Mouse (Mus musculus): ENCODE measurements around the gene Tia1. TPM values are rescaled to one million over a fixed set of nuclear protein-coding genes. Genes with fewer than 3 reads are reported as not detected.

The Tia1 gene
- polyA plus RNA-seq, 1 experiment from 2014 or later, result 341 TPM

DNA sequence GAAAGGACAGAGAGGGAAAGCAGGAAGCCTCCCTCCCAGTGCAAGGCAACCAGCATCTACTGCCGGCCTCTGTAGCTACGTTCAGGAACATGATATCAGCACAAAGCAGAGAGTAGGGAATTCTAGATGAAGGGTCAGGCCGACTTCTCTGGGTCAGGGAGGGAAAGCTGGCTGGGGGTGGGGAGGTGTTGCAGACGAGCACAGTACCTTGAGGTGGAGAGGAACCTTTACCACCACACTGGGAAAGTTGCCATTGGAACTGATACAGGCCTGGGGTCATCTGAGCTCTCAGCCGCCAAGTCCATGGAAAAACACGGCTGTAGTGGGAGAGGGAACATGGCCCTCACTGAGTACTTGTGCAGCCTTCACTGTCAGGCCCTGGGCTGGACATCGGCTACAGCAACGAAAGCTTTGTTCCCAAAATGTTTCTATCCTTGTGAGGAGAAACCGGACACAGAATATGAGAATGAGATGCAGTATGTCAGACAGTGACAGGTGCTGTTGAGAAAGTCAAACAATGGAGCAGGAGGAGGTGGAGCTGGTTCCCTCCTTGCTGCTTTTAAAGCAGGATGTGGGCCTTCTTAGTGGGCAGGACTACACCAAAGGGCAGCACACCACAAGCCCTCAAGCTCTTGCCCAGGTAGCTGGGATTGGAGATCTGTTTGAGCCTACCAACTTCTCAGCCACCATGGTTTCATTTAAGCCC, 71.6 kb downstream of the Tia1 start:
- Histone ChIP-seq H3K27ac (no peak overlapping the region), H3K4me1 (peaks cover 22% of the 10 kb centered on the region), H3K9ac (no peak overlapping the region), H3K4me2 (no peak overlapping the region), H3K27me3 (no peaks in the 10 kb centered on the region), H3K9me3 (no peaks in the 10 kb centered on the region), H3K36me3 (replicated peaks) (no peaks in the 10 kb centered on the region), H3K4me3 (replicated peaks) (no peak overlapping the region)
- ATAC-seq (ENCODE audit: low FRiP score), result no peak
- WGBS, result 81% methylated on average over 9 of the region's 9 CpGs

DNA sequence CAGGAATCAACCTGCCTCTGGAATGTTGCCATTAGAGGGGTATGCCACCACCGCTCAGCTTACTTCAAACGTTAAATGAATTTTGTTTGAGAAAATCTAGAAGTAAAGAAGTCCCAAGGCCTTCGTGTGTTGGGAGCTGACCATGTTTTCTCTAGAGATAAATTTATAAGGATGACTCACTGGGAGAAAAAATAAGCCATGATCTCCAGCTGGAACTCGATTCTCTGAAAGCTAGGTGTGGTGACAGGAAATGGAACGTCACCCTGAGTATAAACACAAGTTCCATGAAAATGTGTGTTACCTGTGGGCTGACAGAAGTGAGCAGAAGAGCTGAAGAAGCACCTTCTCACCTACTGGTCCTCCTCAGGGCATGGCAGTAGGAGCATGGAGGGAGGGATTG, 72.9 kb downstream of the Tia1 start:
- Histone ChIP-seq H3K27ac (no peak overlapping the region), H3K27me3 (no peaks in the 10 kb centered on the region), H3K9ac (no peak overlapping the region), H3K36me3 (replicated peaks) (no peaks in the 10 kb centered on the region), H3K4me3 (replicated peaks) (no peak overlapping the region), H3K4me2 (no peak overlapping the region), H3K4me1 (peaks cover 15% of the 10 kb centered on the region), H3K9me3 (no peaks in the 10 kb centered on the region)
- 89% methylated on average over 5 of the region's 5 CpGs for WGBS
- ATAC-seq (ENCODE audit: low FRiP score), result no peak

DNA sequence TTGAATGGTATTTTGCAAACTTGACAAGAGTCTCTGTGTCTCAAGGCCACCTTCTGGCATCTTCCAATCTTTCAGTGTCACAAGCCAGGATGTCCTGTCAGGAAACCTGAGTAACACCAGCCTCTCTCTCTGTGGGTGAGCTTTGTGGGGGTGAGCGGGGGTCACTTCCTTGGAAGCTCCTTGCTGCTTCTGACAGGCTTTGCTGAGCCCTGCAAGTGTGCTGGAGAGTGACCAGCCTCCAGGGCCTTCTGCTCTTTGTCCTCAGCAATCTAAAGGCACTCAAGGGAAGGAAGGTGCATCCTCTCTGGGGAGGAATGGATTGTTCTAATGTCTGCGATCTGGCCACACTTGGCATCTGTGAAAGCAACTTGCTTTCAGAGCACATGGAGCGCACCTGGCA, 75.3 kb downstream of the Tia1 start:
- 71% methylated on average over 3 of the region's 3 CpGs for WGBS
- Histone ChIP-seq H3K9ac (no peak overlapping the region), H3K4me3 (replicated peaks) (no peak overlapping the region), H3K4me2 (no peak overlapping the region), H3K27me3 (no peaks in the 10 kb centered on the region), H3K36me3 (replicated peaks) (no peaks in the 10 kb centered on the region), H3K27ac (no peak overlapping the region), H3K9me3 (no peaks in the 10 kb centered on the region), H3K4me1 (0 out of 2 replicates have a peak, but pooled peaks cover 4% of the 10 kb centered on the region)
- no peak for ATAC-seq (ENCODE audit: low FRiP score)

DNA sequence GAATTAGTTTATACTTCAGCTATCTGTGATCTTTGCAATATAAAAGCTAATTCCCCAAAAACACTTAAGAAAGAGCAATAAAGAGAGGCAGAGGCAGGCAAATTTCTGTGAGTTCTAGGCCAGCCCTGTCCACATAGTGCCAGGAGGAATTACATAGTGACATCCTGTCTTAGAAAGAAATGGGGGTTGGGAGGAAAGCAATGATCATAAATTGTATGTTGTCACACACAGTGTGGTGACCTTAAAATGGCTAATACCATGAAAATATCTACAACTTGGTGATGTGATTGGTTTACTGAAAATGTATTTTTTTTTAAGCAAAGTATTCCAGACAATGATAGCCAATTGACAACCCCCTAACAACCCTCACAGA, 75.8 kb downstream of the Tia1 start:
- H3K9ac ChIP-seq, result no peak overlapping the region
- no peak overlapping the region for H3K4me3 ChIP-seq (replicated peaks)
- no peaks in the 10 kb centered on the region for H3K27me3 ChIP-seq
- ATAC-seq (ENCODE audit: low FRiP score), result no peak
- H3K4me1 ChIP-seq, result 0 out of 2 replicates have a peak, but pooled peaks cover 4% of the 10 kb centered on the region
- no peak overlapping the region for H3K4me2 ChIP-seq
- H3K27ac ChIP-seq, result 0 out of 2 replicates have a peak overlapping the region, but pooled peaks have one; percentile 9
- no peaks in the 10 kb centered on the region for H3K9me3 ChIP-seq
- H3K36me3 ChIP-seq (replicated peaks), result no peaks in the 10 kb centered on the region

DNA sequence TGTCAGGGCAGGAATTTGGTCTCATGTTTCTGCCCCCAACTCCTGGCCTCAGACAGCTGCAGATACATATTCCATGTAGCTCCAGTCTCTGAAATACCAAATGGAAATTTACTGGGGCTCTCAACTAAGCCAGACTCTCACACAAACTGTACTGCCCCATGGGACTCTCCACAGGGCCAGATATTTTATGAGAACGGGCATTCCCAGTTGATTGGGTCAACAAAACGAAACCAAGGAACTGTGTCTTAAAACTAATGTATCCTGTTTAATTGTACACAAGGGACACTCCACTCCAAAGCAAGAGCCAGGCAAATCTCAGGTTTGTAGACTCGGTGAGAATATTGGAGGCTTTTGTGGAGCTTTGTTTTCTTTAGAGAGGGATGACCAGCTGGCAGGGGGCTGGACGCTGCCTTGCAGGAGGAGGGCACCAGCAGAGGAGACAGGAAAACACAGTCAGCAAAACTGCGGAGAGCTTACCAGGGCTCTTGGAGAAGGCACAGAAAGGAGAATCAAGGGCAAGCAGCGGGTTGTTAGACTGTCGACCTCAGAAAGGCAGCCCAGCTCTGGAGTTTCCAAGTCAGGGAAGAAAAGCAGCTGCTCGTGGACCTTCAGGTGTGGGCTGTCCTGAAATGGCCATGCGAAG, 76.3 kb downstream of the Tia1 start:
- 44% methylated on average over 9 of the region's 9 CpGs for WGBS
- Histone ChIP-seq H3K4me3 (replicated peaks) (no peak overlapping the region), H3K9me3 (no peaks in the 10 kb centered on the region), H3K4me1 (0 out of 2 replicates have a peak, but pooled peaks cover 4% of the 10 kb centered on the region), H3K4me2 (no peak overlapping the region), H3K36me3 (replicated peaks) (no peaks in the 10 kb centered on the region), H3K27me3 (no peaks in the 10 kb centered on the region), H3K9ac (no peak overlapping the region), H3K27ac (peak overlapping the region; percentile 9; the same call in 1 of the 2 replicates)
- no peak for ATAC-seq (ENCODE audit: low FRiP score)

DNA sequence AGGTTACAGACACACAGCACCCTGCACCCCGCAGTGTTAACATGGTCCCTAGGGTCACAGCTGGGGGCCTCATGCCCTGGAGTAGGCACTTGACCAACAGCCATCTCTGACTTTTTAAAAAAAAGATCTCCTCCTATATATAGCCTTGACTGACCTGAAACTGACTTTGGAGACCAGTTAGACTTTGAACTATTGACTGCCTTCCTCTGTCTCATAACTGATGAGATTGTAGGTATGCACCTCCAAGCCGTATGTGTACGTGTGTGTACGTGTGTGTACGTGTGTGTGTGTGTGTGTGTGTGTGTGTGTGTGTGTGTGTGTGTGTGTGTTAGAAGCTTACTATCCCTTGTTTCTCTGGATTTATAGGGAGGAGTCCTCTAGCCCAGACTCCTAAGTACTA, 77.9 kb downstream of the Tia1 start:
- Histone ChIP-seq H3K27ac (no peak overlapping the region), H3K9ac (no peak overlapping the region), H3K36me3 (replicated peaks) (no peaks in the 10 kb centered on the region), H3K4me3 (replicated peaks) (no peak overlapping the region), H3K4me1 (peaks cover 9% of the 10 kb centered on the region), H3K4me2 (no peak overlapping the region), H3K9me3 (no peaks in the 10 kb centered on the region), H3K27me3 (no peaks in the 10 kb centered on the region)
- ATAC-seq (ENCODE audit: low FRiP score), result no peak
- WGBS, result 88% methylated on average over 5 of the region's 5 CpGs

Other genes starting within 250 kb of the Tia1 start
- 3.0 and 4.3 TPM in 2 replicates for gene Tgfa, start 209.0 kb upstream of the Tia1 start, polyA plus RNA-seq (2016; fragmentation: Nextera tagmentation; extraction: Ambion mirVana)
- 118 and 131 TPM in 2 replicates for gene Fam136a, start 38.6 kb upstream of the Tia1 start, polyA plus RNA-seq (2016; fragmentation: Nextera tagmentation; extraction: Ambion mirVana)
- gene Snrpg, start 32.9 kb upstream of the Tia1 start, polyA plus RNA-seq (2016; fragmentation: Nextera tagmentation; extraction: Ambion mirVana), result 641 and 720 TPM in 2 replicates
- 99.8 and 106 TPM in 2 replicates for gene Pcyox1, start 7.1 kb upstream of the Tia1 start, polyA plus RNA-seq (2016; fragmentation: Nextera tagmentation; extraction: Ambion mirVana)
- gene Gm44790, start 22.4 kb downstream of the Tia1 start, polyA plus RNA-seq (2016; fragmentation: Nextera tagmentation; extraction: Ambion mirVana), result not detected in 2 replicates
- 30.4 and 30.6 TPM in 2 replicates for gene C87436, start 34.2 kb downstream of the Tia1 start, polyA plus RNA-seq (2016; fragmentation: Nextera tagmentation; extraction: Ambion mirVana)
- 497 and 562 TPM in 2 replicates for gene Pcbp1, start 122.1 kb downstream of the Tia1 start, polyA plus RNA-seq (2016; fragmentation: Nextera tagmentation; extraction: Ambion mirVana)
- gene Asprv1, start 223.9 kb downstream of the Tia1 start, polyA plus RNA-seq (2016; fragmentation: Nextera tagmentation; extraction: Ambion mirVana), result 0.52 and 0.87 TPM in 2 replicates